Mouse (Mus musculus): ENCODE measurements around the gene D630023F18Rik. TPM values are rescaled to one million over a fixed set of nuclear protein-coding genes. Genes with fewer than 3 reads are reported as not detected.
A peak's percentile ranks its signal among the peaks of the same experiment; 100 is the strongest.

Gene D630023F18Rik
- polyA plus RNA-seq, 1 experiment from 2014 or later, result 0.16 TPM

DNA sequence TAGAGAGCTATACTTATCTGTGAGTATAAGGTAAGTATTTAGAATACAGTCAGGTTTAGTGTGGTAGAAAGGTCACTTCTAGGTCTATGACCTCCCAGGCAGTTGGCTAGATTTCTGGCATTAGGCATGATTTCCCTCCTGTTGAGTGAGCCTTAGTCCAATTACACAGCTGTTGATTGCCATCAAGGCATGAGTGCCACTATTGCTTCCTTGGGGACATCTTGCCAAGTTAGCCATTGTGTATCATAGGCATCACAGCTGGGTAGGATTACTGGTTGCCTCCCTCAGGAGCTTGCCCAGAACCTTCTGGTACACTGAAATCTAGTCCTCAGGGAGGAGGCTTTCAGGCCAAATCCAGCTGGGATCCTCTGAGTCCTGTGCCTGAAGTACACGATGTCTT, 9.8 kb upstream of the D630023F18Rik start:
- H3K27ac ChIP-seq (replicated peaks), result no peak overlapping the region
- no peak overlapping the region for H3K4me3 ChIP-seq
- H3K9me3 ChIP-seq (replicated peaks), result no peaks in the 10 kb centered on the region
- WGBS, result 76% methylated on average over 1 of the region's 1 CpGs
- no peak for DNase-seq (ENCODE audit: low spot score)
- H3K36me3 ChIP-seq, result no peaks in the 10 kb centered on the region
- H3K4me1 ChIP-seq, result no peaks in the 10 kb centered on the region
- no peaks in the 10 kb centered on the region for H3K27me3 ChIP-seq (ENCODE audit: low read depth, poor library complexity, severe bottlenecking)

- H3K4me1 ChIP-seq, result no peaks in the 10 kb centered on the region
- no peak for DNase-seq (ENCODE audit: low spot score)
- no peaks in the 10 kb centered on the region for H3K36me3 ChIP-seq
- WGBS, result 87% methylated on average over 1 of the region's 1 CpGs
- no peaks in the 10 kb centered on the region for H3K27me3 ChIP-seq (ENCODE audit: low read depth, poor library complexity, severe bottlenecking)
- H3K27ac ChIP-seq (replicated peaks), result no peak overlapping the region
- no peak overlapping the region for H3K4me3 ChIP-seq
- H3K9me3 ChIP-seq (replicated peaks), result no peaks in the 10 kb centered on the region
These were observed 8.7 kb upstream of the D630023F18Rik start for GRCm38 (mm10) chr1:65131671-65132070.

DNA sequence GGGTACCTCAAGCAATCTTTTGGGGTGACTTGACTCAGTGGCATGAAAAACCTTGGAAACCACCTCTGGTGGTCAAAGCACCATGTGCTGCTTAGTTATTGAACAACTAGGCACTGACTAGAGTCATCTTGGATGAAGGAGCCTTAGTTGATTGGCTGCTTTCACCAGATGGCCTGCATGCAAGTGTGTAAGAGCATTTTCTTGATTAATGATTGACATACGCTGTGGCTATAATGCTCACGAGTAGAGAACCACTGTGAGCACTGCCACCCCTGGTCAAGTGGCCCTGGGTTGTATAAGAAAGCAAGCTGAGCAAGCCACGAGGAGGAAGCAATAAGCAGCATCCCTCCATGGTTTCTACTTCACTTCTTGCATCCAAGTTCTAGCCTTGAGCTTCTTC, 7.2 kb upstream of the D630023F18Rik start:
- Histone ChIP-seq H3K4me1 (no peaks in the 10 kb centered on the region), H3K9me3 (replicated peaks) (no peaks in the 10 kb centered on the region), H3K36me3 (no peaks in the 10 kb centered on the region), H3K4me3 (no peak overlapping the region), H3K27ac (replicated peaks) (no peak overlapping the region), H3K27me3 (ENCODE audit: low read depth, poor library complexity, severe bottlenecking) (no peaks in the 10 kb centered on the region)
- DNase-seq (ENCODE audit: low spot score), result no peak
- WGBS, result 81% methylated on average over 3 of the region's 3 CpGs

- no peak for DNase-seq (ENCODE audit: low spot score)
- 85% methylated on average over 3 of the region's 3 CpGs for WGBS
- Histone ChIP-seq H3K9me3 (replicated peaks) (no peaks in the 10 kb centered on the region), H3K27ac (replicated peaks) (no peak overlapping the region), H3K36me3 (no peaks in the 10 kb centered on the region), H3K4me3 (no peak overlapping the region), H3K4me1 (no peaks in the 10 kb centered on the region), H3K27me3 (ENCODE audit: low read depth, poor library complexity, severe bottlenecking) (no peaks in the 10 kb centered on the region)
These were observed 6.7 kb upstream of the D630023F18Rik start for GRCm38 (mm10) chr1:65129634-65130180.

DNA sequence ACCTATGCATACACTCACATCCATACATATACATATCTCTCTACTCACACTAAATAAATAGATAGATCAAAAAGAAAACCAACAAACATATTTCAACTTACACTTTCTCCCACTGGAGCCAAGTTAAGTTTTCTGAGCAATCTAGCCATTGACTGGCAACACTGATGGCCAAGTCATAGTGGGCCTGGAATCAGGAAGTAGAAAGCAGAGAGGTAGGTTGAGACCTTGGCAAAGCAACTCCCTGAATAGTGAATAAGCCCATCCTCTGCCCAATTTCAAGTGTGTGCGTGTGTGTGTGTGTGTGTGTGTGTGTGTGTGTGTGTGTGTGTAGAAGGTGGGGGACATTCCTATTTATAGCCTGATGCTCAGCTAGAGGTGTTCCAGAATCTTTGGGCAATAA, 3.6 kb downstream of the D630023F18Rik start, which contains the start of gene Gm28845:
Gm28845 (minus strand) TSS at position 121 of the 400 bp plus-strand sequence.
- peaks cover 5% of the 10 kb centered on the region; the same call in 1 of the 2 replicates for H3K4me1 ChIP-seq
- 84% methylated on average over 1 of the region's 1 CpGs for WGBS

DNA sequence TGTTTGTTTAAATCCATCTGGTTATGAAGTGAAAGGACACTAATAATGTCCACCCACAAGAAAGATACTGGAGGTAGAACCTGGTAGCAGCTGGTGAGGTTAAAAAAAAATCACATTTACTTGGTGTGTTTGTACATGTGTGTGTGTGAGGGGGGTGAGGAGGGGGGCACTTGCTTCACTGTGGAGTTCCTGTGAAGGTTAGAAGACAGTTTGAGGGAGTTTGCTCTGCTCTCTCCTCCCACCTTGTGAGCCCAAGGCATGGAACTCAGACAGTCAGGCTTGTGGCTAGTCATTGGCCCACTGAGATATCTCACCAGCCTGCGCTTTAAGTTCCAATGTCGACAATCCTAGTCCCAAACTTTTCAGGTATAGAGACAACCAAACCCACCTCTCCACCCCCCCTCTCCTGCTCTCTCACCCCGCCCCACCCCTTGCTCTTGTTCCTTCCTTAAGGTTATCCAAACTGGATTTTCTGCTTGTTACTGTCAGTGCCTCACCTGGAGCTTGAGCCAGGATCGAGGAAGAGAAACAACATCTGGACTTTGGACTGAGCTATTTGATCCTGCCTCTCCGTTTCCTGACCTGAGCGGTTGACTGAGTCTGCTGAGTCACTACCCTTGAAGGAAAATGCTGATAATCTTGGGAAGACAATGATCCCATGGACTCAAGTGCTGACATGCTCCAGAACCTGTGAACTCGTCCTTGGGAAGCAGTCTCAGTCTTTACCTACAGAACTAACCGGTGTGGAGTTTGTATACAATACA, 4.7 kb downstream of the D630023F18Rik start:
- Histone ChIP-seq H3K27ac (replicated peaks) (no peak overlapping the region), H3K4me1 (peaks cover 5% of the 10 kb centered on the region; the same call in 1 of the 2 replicates), H3K4me3 (no peak overlapping the region), H3K36me3 (no peaks in the 10 kb centered on the region), H3K9me3 (replicated peaks) (no peaks in the 10 kb centered on the region), H3K27me3 (ENCODE audit: low read depth, poor library complexity, severe bottlenecking) (no peaks in the 10 kb centered on the region)
- WGBS, result 85% methylated on average over 8 of the region's 8 CpGs
- no peak for DNase-seq (ENCODE audit: low spot score)

More for the DNA sequence above, 3.6 kb downstream of the D630023F18Rik start, which contains the start of gene Gm28845:
- H3K27me3 ChIP-seq (ENCODE audit: low read depth, poor library complexity, severe bottlenecking), result no peaks in the 10 kb centered on the region
- no peaks in the 10 kb centered on the region for H3K36me3 ChIP-seq
- no peak for DNase-seq (ENCODE audit: low spot score)
- no peaks in the 10 kb centered on the region for H3K9me3 ChIP-seq (replicated peaks)
- H3K27ac ChIP-seq (replicated peaks), result no peak within 1 kb of the TSS
- H3K4me3 ChIP-seq, result no peak within 1 kb of the TSS

GRCm38 (mm10) chr1:65113536-65114172, 9.4 kb downstream of the D630023F18Rik start:
- Histone ChIP-seq H3K4me1 (peaks cover 10% of the 10 kb centered on the region; the same call in 1 of the 2 replicates), H3K9me3 (replicated peaks) (no peaks in the 10 kb centered on the region), H3K27ac (replicated peaks) (no peak overlapping the region), H3K36me3 (no peaks in the 10 kb centered on the region), H3K4me3 (no peak overlapping the region), H3K27me3 (ENCODE audit: low read depth, poor library complexity, severe bottlenecking) (no peaks in the 10 kb centered on the region)
- no peak for DNase-seq (ENCODE audit: low spot score)
- WGBS, result 90% methylated on average over 5 of the region's 5 CpGs

DNA sequence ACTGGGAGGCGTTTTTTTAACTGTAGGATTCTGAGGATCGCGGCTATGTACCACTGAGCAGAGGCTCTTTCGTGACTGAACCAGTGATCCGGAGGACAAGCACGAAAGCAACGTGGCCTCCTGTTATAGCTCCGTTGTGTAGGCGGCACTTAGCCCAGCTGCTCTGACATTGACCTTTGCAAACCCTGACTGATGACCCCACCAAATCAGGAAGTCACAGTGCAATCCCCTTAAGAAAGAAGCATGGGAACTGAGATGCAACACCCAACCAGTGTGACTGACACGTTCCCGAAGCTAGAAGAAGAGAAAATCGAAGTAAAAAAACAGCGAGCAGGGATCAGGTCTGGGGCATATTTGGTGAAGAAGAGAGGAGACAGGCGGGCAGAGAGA, 10.2 kb downstream of the D630023F18Rik start:
- Histone ChIP-seq H3K4me3 (0 out of 2 replicates have a peak overlapping the region, but pooled peaks have one; percentile 16), H3K4me1 (peaks cover 10% of the 10 kb centered on the region; the same call in 1 of the 2 replicates), H3K36me3 (no peaks in the 10 kb centered on the region), H3K27ac (replicated peaks) (no peak overlapping the region; the same call in 1 of the 2 replicates), H3K9me3 (replicated peaks) (no peaks in the 10 kb centered on the region), H3K27me3 (ENCODE audit: low read depth, poor library complexity, severe bottlenecking) (no peaks in the 10 kb centered on the region)
- 62% methylated on average over 14 of the region's 14 CpGs for WGBS
- peak; percentile 20 for DNase-seq (ENCODE audit: low spot score)

GRCm38 (mm10) chr1:65112031-65112806, 10.8 kb downstream of the D630023F18Rik start:
- WGBS, result 20% methylated on average over 8 of the region's 8 CpGs
- H3K4me3 ChIP-seq, result 0 out of 2 replicates have a peak overlapping the region, but pooled peaks have one; percentile 16
- peaks cover 10% of the 10 kb centered on the region; the same call in 1 of the 2 replicates for H3K4me1 ChIP-seq
- no peak overlapping the region; the same call in 1 of the 2 replicates for H3K27ac ChIP-seq (replicated peaks)
- H3K36me3 ChIP-seq, result no peaks in the 10 kb centered on the region
- H3K9me3 ChIP-seq (replicated peaks), result no peaks in the 10 kb centered on the region
- H3K27me3 ChIP-seq (ENCODE audit: low read depth, poor library complexity, severe bottlenecking), result no peaks in the 10 kb centered on the region
- peak; percentile 76 for DNase-seq (ENCODE audit: low spot score)

GRCm38 (mm10) chr1:65109756-65110435, 13.1 kb downstream of the D630023F18Rik start:
- Histone ChIP-seq H3K27me3 (ENCODE audit: low read depth, poor library complexity, severe bottlenecking) (no peaks in the 10 kb centered on the region), H3K36me3 (no peaks in the 10 kb centered on the region), H3K4me1 (peaks cover 10% of the 10 kb centered on the region; the same call in 1 of the 2 replicates), H3K4me3 (no peak overlapping the region), H3K9me3 (replicated peaks) (no peaks in the 10 kb centered on the region), H3K27ac (replicated peaks) (no peak overlapping the region)
- 76% methylated on average over 25 of the region's 25 CpGs for WGBS
- no peak for DNase-seq (ENCODE audit: low spot score)

GRCm38 (mm10) chr1:65109196-65109595, 13.8 kb downstream of the D630023F18Rik start:
- Histone ChIP-seq H3K9me3 (replicated peaks) (no peaks in the 10 kb centered on the region), H3K4me3 (no peak overlapping the region), H3K4me1 (peaks cover 10% of the 10 kb centered on the region; the same call in 1 of the 2 replicates), H3K27me3 (ENCODE audit: low read depth, poor library complexity, severe bottlenecking) (no peaks in the 10 kb centered on the region), H3K36me3 (no peaks in the 10 kb centered on the region), H3K27ac (replicated peaks) (no peak overlapping the region)
- DNase-seq (ENCODE audit: low spot score), result no peak
- 89% methylated on average over 8 of the region's 8 CpGs for WGBS

All from midbrain, embryonic 10.5 days (tissue).